In genomic region chr5:139252081-139252909, GRCm38 (mm10) we compare ENCODE assay signal across 8 mouse cellular contexts. TPM values are rescaled to one million over a fixed set of nuclear protein-coding genes. Genes with fewer than 3 reads are reported as not detected.
A peak's percentile ranks its signal among the peaks of the same experiment; 100 is the strongest.
DNase-seq lines count a peak whose midpoint lies in the region; ATAC-seq and TF ChIP-seq lines count a peak whose summit lies in the region.

Gene Get4 (plus strand): TSS chr5:139252324.

- peak within 1 kb of the TSS; percentile 70 for H3K9ac ChIP-seq in lung, postnatal 0 days (replicated peaks; ENCODE audit: low read depth)

- H3K27ac ChIP-seq in hindbrain, embryonic 10.5 days, result peak within 1 kb of the TSS; percentile 96
- H3K27ac ChIP-seq in lung, postnatal 0 days (ENCODE audit: low read length), result peak within 1 kb of the TSS; percentile 95

- peak; percentile 99 for DNase-seq in MN1 (ENCODE audit: low spot score)
- DNase-seq in cerebellum, adult 9-10 months, result peak; percentile 99
- DNase-seq in hindbrain, embryonic 10.5 days (ENCODE audit: low spot score), result peak; percentile 99
- peak; percentile 99 for DNase-seq in layer of hippocampus, adult 9-11 months
- peak; percentile 100 for DNase-seq in lung, postnatal 0 days (ENCODE audit: low spot score)
- peak; percentile 96 for DNase-seq in ovary, postnatal 14 days (ENCODE audit: low spot score)
- peak; percentile 100 for DNase-seq in thymus, postnatal 14 days

- under 1% methylated on average over 90 of the region's 90 CpGs for whole genome bisulfite sequencing in hindbrain, embryonic 10.5 days
- WGBS in lung, postnatal 0 days, result under 1% methylated on average over 54 of the region's 90 CpGs

- H3K4me1 ChIP-seq in hindbrain, embryonic 10.5 days (replicated peaks), result peaks cover 39% of the 10 kb centered on the region
- peaks cover 31% of the 10 kb centered on the region for H3K4me1 ChIP-seq in lung, postnatal 0 days (ENCODE audit: insufficient read depth, low read depth, low read length)

- peaks cover 62% of the 10 kb centered on the region for H3K36me3 ChIP-seq in hindbrain, embryonic 10.5 days
- H3K36me3 ChIP-seq in lung, postnatal 0 days (ENCODE audit: insufficient read depth, low read length), result peaks cover 12% of the 10 kb centered on the region; the same call in 1 of the 2 replicates

- no peak for TF ChIP-seq CTCF in lung, postnatal 0 days (IDR thresholded peaks at IDR 0.05)

- H3K4me2 ChIP-seq in lung, postnatal 0 days (replicated peaks; ENCODE audit: low read depth, low read length), result peak within 1 kb of the TSS; percentile 79

- no peaks in the 10 kb centered on the region for H3K9me3 ChIP-seq in hindbrain, embryonic 10.5 days
- no peaks in the 10 kb centered on the region for H3K9me3 ChIP-seq in lung, postnatal 0 days (ENCODE audit: low read length)

- TF ChIP-seq EP300 in lung, postnatal 0 days (IDR thresholded peaks at IDR 0.05), result peak; percentile 81

- H3K4me3 ChIP-seq in hindbrain, embryonic 10.5 days, result peak within 1 kb of the TSS; percentile 76
- H3K4me3 ChIP-seq in lung, postnatal 0 days (ENCODE audit: low read depth, low read length), result peak within 1 kb of the TSS; percentile 79

- H3K27me3 ChIP-seq in hindbrain, embryonic 10.5 days (ENCODE audit: insufficient read depth, poor library complexity, severe bottlenecking), result no peaks in the 10 kb centered on the region
- no peaks in the 10 kb centered on the region for H3K27me3 ChIP-seq in lung, postnatal 0 days (replicated peaks; ENCODE audit: insufficient read depth, low read length)

- ATAC-seq in frontal cortex, adult (ENCODE audit: low TSS enrichment), result peak; percentile 88
- peak; percentile 93 for ATAC-seq in lung, postnatal 0 days

RNA-seq across cellular contexts. Expression of gene Get4, which starts in this region (rescaled TPM):
- polyA plus RNA-seq in hindbrain, embryonic 10.5 days (2016; fragmentation: Nextera tagmentation; extraction: Ambion mirVana), result 171 and 185 TPM in 2 replicates
- 151 and 170 TPM in 2 replicates for polyA plus RNA-seq in lung, postnatal 0 days (2015; fragmentation: Nextera tagmentation; extraction: Ambion mirVana)

Comparison
In these comparisons a context has a peak if more than half of its experiments do, and no peak if none do; other contexts are left out.
1. Peak in every context shown above with its lines: DNase-seq, ATAC-seq, H3K4me3 ChIP-seq and H3K27ac ChIP-seq.